Mouse (Mus musculus): Measurements from ENCODE around the gene Fkbp3. TPM values are rescaled to one million over a fixed set of nuclear protein-coding genes. Genes with fewer than 3 reads are reported as not detected.

Fkbp3 gene
- polyA plus RNA-seq, 1 experiment from 2014 or later = 146 TPM

- H3K27me3 ChIP-seq (replicated peaks; ENCODE audit: control insufficient read depth, insufficient read depth, low read length) = no peaks in the 10 kb centered on the region
- TF ChIP-seq CTCF (IDR thresholded peaks at IDR 0.05; ENCODE audit: low read depth) = no peak
- H3K4me2 ChIP-seq (replicated peaks; ENCODE audit: low read depth) = peak overlapping the region; percentile 70
- 0 out of 2 replicates have a peak, but pooled peaks cover 3% of the 10 kb centered on the region for H3K4me1 ChIP-seq (replicated peaks; ENCODE audit: control insufficient read depth, insufficient read depth, low read length)
- peak overlapping the region; percentile 91 for H3K4me3 ChIP-seq (ENCODE audit: low read depth, low read length)
- peaks cover 2% of the 10 kb centered on the region; the same call in 1 of the 2 replicates for H3K36me3 ChIP-seq (ENCODE audit: control insufficient read depth, insufficient read depth)
- peak overlapping the region; percentile 91 for H3K9ac ChIP-seq (ENCODE audit: low read depth, low read length)
- ATAC-seq = no peak
- H3K9me3 ChIP-seq (ENCODE audit: control insufficient read depth) = no peaks in the 10 kb centered on the region
- 9% methylated on average over 18 of the region's 18 CpGs for WGBS
- peak overlapping the region; percentile 88; the same call in 1 of the 2 replicates for H3K27ac ChIP-seq (ENCODE audit: low read depth, low read length)
Observed at GRCm38 (mm10) chr12:65036892-65037545, 36.8 kb downstream of the Fkbp3 start.

GRCm38 (mm10) chr12:65036190-65036870 lies 37.5 kb downstream of the Fkbp3 start, which contains the start of gene Prpf39:
Gene Prpf39, plus strand, starts transcription at chr12:65036333.
- Histone ChIP-seq H3K4me1 (replicated peaks; ENCODE audit: control insufficient read depth, insufficient read depth, low read length) (0 out of 2 replicates have a peak, but pooled peaks cover 3% of the 10 kb centered on the region), H3K27me3 (replicated peaks; ENCODE audit: control insufficient read depth, insufficient read depth, low read length) (no peaks in the 10 kb centered on the region), H3K9ac (ENCODE audit: low read depth, low read length) (peak within 1 kb of the TSS; percentile 91), H3K36me3 (ENCODE audit: control insufficient read depth, insufficient read depth) (no peaks in the 10 kb centered on the region), H3K9me3 (ENCODE audit: control insufficient read depth) (no peaks in the 10 kb centered on the region), H3K4me2 (replicated peaks; ENCODE audit: low read depth) (peak within 1 kb of the TSS; percentile 70), H3K4me3 (ENCODE audit: low read depth, low read length) (peak within 1 kb of the TSS; percentile 91), H3K27ac (ENCODE audit: low read depth, low read length) (peak within 1 kb of the TSS; percentile 88)
- TF ChIP-seq CTCF (IDR thresholded peaks at IDR 0.05; ENCODE audit: low read depth) = peak; percentile 28; the same call in 1 of the 2 replicates
- under 1% methylated on average over 65 of the region's 65 CpGs for WGBS
- ATAC-seq = peak; percentile 93

GRCm38 (mm10) chr12:65035839-65036189 lies 38.0 kb downstream of the Fkbp3 start:
- WGBS = 47% methylated on average over 8 of the region's 8 CpGs
- Histone ChIP-seq H3K4me2 (replicated peaks; ENCODE audit: low read depth) (peak overlapping the region; percentile 70), H3K9ac (ENCODE audit: low read depth, low read length) (peak overlapping the region; percentile 91)

GRCm38 (mm10) chr12:65022842-65023241 lies 51.0 kb downstream of the Fkbp3 start:
- Histone ChIP-seq H3K9ac (ENCODE audit: low read depth, low read length) (no peak overlapping the region), H3K4me2 (replicated peaks; ENCODE audit: low read depth) (no peak overlapping the region), H3K36me3 (ENCODE audit: control insufficient read depth, insufficient read depth) (peaks cover 9% of the 10 kb centered on the region; the same call in 1 of the 2 replicates), H3K4me1 (replicated peaks; ENCODE audit: control insufficient read depth, insufficient read depth, low read length) (no peaks in the 10 kb centered on the region), H3K27me3 (replicated peaks; ENCODE audit: control insufficient read depth, insufficient read depth, low read length) (no peaks in the 10 kb centered on the region), H3K9me3 (ENCODE audit: control insufficient read depth) (no peaks in the 10 kb centered on the region), H3K4me3 (ENCODE audit: low read depth, low read length) (no peak overlapping the region), H3K27ac (ENCODE audit: low read depth, low read length) (no peak overlapping the region)
- ATAC-seq = no peak
- no peak for TF ChIP-seq CTCF (IDR thresholded peaks at IDR 0.05; ENCODE audit: low read depth)
- 96% methylated on average over 6 of the region's 6 CpGs for WGBS

More at GRCm38 (mm10) chr12:65035839-65036189, 38.0 kb downstream of the Fkbp3 start:
- ATAC-seq = no peak
- H3K9me3 ChIP-seq (ENCODE audit: control insufficient read depth) = no peaks in the 10 kb centered on the region
- no peaks in the 10 kb centered on the region for H3K27me3 ChIP-seq (replicated peaks; ENCODE audit: control insufficient read depth, insufficient read depth, low read length)
- no peak overlapping the region for H3K27ac ChIP-seq (ENCODE audit: low read depth, low read length)
- peak overlapping the region; percentile 91 for H3K4me3 ChIP-seq (ENCODE audit: low read depth, low read length)
- H3K4me1 ChIP-seq (replicated peaks; ENCODE audit: control insufficient read depth, insufficient read depth, low read length) = 0 out of 2 replicates have a peak, but pooled peaks cover 3% of the 10 kb centered on the region
- no peak for TF ChIP-seq CTCF (IDR thresholded peaks at IDR 0.05; ENCODE audit: low read depth)
- H3K36me3 ChIP-seq (ENCODE audit: control insufficient read depth, insufficient read depth) = no peaks in the 10 kb centered on the region

Other genes with a start within 250 kb of the Fkbp3 start
- 1.3 and 2.1 TPM in 2 replicates for gene Gm527, start 156.1 kb downstream of the Fkbp3 start, polyA plus RNA-seq (2015; fragmentation: Nextera tagmentation; extraction: Ambion mirVana)
- 7.6 and 8.0 TPM in 2 replicates for gene Klhl28, start 108.5 kb downstream of the Fkbp3 start, polyA plus RNA-seq (2015; fragmentation: Nextera tagmentation; extraction: Ambion mirVana)
- 12.4 and 14.3 TPM in 2 replicates for gene Togaram1, start 108.2 kb downstream of the Fkbp3 start, polyA plus RNA-seq (2015; fragmentation: Nextera tagmentation; extraction: Ambion mirVana)
- gene Prpf39, start 37.7 kb downstream of the Fkbp3 start, polyA plus RNA-seq (2015; fragmentation: Nextera tagmentation; extraction: Ambion mirVana) = 14.0 and 14.6 TPM in 2 replicates
- gene Fancm, start 1.6 kb upstream of the Fkbp3 start, polyA plus RNA-seq (2015; fragmentation: Nextera tagmentation; extraction: Ambion mirVana) = 2.1 and 2.9 TPM in 2 replicates
- 10.9 and 11.3 TPM in 2 replicates for gene Mis18bp1, start 98.6 kb upstream of the Fkbp3 start, polyA plus RNA-seq (2015; fragmentation: Nextera tagmentation; extraction: Ambion mirVana)
- gene Wdr20rt, start 151.5 kb upstream of the Fkbp3 start, polyA plus RNA-seq (2015; fragmentation: Nextera tagmentation; extraction: Ambion mirVana) = not detected in 2 replicates

Data from intestine, postnatal 0 days (tissue).